Mouse (Mus musculus) heart, postnatal 36 days (tissue): ENCODE measurements around the gene Nfasc. TPM values are rescaled to one million over a fixed set of nuclear protein-coding genes. Genes with fewer than 3 reads are reported as not detected.

ENCODE experiments used
- DNase-seq, 2 experiments: peaks; one replicate each; pipeline ENCODE4 v3.0.0; 2021 to 2022
- intact Hi-C: fragments of 180-260 bp; cut with DNase I; formaldehyde crosslinking; loops from one replicate; pipeline ENCODE4 v1.15.1; 2025
- total RNA-seq, 2 experiments: library from RNA; stranded (reverse); gene quantifications; 2 replicates each; pipeline ENCODE4 v1.2.3; 2021

The Nfasc gene
- total RNA-seq, 2 experiments from 2014 or later, result 0.19 to 0.33 TPM

DNA sequence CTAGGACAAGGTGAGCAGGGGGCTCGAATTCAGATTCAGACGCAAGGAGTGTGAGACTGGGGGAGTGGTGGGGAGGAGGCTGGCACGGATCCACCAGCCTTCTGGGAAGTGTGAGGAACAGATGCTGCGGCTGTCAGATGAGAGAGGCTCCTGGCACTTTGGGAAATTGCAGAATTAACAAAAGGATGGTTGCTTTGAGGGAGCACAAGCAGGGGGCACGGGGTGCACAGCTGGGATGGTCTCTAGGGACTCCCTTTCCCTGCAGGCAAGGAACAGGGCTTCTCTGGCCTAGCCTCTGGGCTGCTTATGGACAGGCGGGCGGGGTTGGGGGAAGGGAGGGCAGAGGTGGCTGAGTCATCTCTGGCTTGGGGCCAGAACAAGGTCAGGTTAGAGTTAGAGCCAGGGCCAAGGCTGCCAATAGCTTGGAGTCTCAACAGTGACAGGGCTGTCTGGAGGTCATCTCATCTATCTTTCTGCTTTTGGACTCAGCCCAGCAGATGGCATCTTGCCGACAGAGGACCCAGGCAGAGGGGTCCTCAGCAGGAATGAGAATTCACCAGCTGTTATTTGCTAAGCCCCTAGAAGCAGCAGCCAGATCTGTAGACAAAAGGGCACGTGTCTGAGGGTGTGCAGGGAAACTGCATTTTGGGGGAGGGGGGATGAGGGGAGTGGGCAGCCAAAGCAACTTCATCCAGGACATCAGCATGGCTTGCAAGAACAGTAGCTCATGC, 183.5 kb downstream of the Nfasc start:
- intact Hi-C loops, result no loop called here
- DNase-seq, result peak; percentile 55 to 58

DNA sequence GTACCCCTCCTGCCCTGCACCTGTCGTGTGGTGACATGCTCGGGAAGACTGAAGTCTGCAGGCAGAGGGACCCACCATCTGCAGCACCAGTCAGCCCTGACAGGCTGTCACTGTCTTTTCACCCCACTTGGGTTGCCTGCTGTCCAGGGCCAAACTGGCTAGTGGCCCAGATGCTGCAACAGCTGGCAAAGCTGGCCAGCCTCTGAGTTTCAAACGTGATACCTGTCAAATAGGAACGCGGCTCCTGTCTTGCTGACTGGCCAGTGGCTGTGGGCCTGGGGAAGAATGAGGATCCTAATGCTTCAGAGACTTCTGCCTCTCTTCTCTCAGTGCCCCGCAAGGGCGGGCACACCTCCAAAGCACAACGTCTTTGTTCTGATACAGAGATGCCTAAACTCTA, 197.8 kb downstream of the Nfasc start:
- peak; percentile 15 to 32 for DNase-seq
- intact Hi-C loops, result no loop called here

DNA sequence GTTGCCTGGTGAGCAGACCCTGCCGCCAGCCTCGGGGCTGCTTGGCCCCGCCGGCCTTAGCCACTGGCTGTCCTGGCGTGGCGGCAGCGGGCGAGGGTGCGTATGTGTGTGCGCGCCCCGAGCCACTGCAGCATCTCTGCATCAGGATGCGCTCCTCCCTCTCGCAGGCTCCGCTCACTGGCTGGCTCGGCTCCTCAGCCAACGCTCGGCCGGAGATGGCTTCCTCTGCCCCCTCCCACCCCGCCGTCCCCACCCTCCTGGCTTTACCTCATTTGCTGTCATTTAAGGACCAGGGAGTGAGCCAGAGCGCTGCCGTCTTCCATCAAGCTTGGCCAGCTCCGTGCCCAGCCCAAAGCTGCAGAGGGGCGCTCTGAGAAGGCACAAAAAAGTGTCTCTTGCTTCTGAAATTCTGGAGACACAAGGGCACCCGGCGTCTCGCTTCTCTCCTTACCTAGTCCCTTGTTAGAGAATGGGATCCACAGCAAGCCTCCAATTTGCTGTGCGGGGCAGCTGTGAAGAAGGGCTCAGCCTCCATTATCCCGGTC, 198.8 kb downstream of the Nfasc start, which contains the start of gene Cntn2:
Gene Cntn2 (minus strand): TSS at position 495 of the 545 bp plus-strand sequence.
- intact Hi-C loops, result no loop called here
- no peak for DNase-seq

DNA sequence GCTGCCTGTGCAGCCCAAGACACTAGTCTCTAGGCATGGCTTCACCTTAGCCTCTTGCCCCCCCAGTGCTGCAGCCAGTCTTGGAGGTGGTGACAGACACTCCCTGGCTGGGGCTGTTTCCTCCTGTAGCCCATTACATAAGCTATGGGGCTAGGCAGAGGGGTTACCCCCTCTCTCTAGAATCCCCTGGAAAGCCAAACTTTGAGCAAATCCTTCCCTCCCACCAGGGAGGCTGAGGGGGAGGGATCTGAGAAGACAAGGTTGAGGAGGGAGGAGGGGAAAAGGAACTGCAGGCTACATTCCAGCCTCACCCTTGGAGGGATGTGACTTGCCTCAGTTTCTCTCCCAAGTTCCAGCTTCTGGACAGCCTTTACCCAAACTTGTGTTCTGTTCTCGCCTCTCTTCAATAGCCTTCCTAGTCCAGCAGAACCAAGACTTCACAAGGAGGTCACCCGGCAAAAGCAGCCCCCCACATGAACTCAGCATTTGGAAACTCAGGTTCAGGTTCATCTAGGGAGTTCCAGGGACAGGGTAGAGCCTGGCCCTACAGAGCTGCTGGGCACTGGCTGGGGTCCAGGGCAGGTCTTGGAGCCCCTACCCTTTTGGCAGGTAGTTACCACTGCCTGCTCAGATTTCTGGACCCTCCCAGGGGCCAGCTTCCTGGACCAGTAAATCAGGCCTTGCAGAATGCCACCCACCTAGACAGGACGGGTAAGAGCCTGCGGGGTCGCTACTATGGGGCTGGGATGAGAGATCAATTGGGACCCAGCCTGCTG, 199.6 kb downstream of the Nfasc start:
- DNase-seq, result no peak
- intact Hi-C loops, result no loop called here

DNA sequence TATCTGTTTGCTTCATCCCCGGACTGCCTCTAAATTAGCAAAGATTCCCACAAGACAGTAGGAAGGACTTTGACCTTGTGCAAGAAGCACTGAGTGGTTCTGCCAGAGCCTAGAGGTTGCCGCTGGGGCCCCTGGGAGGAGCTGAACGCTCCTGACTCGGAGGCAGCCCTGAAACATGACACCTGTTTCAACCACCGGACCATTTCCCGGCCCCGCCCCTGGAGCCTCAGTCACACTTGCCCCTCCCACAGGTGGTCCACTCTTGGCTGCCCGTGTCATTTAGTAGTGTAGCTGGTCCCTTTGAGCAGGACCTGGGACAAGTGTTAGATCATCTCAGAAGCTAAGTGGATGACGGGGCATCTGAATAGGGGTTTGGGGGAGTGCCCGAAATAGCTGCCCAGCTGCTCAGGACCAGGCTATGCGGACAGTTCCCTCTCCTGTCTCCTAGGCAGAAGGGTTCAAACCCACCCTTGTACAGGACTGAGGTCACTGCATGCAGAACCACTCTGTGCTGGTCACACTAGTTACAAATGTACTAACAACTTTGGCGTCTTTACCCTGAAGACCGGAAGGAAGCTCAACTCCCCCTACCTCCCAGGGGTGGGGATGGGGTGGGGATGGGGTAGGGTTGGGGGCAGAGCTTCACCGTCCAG, 200.3 kb downstream of the Nfasc start:
- intact Hi-C loops, result no loop called here
- no peak for DNase-seq

DNA sequence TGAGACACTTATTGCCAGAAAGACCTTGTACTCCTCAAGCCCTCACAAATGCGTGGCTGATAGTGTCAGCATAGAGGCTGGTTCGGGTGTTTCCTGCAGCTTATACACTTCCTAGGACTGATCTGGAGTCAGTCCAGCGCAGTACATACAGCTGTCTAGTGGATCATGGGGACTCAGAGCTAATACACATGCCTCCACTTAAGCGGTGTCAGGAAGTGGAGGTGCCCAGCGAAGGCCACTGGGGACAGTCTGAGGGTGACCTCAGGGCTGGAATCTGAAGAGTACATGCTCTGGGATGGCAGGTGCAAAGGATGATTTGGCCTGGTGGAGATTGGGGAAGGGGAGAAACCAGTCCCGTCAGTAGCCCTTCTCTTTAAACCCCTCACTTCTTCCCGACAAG, 200.9 kb downstream of the Nfasc start:
- intact Hi-C loops, result no loop called here
- no peak for DNase-seq

DNA sequence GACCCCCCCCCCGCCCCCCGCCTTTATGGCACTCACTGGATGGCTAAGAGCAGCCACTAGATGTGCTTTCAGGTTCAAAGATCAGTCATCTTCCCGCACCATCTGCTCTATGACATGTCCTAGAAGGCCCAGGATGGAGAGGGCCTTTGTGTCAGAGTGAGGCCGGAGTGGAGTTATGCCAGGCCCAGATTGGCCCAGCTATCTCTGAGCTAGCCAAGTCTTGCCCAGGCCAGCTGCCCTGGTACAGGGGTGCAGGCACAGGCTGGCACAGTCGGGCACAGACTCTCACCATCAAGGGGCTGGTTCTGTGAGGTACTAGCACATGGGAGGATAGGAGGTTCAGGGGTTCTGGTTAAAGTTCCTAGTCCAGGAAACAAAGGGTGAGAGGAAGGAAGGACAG, 203.9 kb downstream of the Nfasc start:
- no peak for DNase-seq
- intact Hi-C loops, result no loop called here

DNA sequence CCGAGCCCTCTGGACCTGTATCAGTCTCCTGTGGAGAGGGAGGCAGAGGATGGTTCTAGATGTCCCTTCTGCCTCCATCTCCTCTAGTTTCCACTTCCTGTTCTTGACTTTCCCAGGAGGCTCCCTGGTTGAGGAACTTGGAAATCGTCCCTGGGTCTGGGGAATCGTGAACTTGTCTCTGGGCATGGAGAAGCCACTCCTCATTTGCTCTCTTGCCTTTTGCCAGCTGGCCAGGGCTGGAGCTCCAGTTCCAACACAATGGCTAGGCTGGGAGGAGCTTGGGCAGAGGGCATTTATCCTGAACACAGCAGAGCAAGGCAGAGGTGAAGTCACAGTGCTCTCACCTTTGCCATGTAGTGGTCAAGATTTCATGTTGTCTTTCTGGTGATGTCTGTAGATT, 205.2 kb downstream of the Nfasc start:
- intact Hi-C loops, result no loop called here
- no peak for DNase-seq

DNA sequence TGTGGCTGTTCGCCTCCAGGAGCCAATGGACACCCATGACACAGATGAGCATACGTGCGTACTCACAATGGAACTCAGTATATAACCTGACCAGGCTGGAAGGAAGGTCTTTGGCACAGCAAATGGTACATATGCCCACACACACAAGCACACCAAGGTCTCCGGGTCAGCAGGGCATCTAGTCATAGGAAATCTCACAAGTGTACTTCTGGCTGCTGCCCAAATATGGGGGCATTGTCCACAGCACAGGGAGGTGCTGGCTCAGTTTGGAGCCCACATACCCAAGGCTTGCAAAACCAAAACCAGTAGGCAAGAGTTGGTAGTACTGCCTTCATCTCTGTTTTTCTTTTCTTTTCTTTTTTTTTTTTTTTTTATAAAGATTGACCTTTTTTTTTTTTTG, 206.1 kb downstream of the Nfasc start:
- no peak for DNase-seq
- intact Hi-C loops, result no loop called here

DNA sequence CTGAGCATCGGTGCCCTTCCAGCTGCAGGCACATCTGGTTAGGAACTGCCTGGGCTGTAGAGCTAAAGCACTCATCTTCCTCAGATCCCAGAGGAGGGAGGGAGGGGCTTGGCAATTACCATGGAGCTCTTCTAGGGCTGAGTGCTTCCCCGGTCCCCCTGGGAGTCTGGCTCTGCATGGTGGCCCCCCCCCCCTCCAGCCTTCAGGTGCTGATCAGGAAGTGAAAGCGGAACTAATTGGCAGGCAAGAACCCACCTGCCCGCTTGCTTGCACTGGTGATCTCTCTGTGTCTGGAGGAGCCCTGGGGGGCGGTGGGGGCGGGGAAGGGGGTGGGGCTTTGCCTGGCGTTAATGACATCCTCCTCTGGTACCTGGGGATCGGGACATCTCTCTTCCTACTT, 207.8 kb downstream of the Nfasc start:
- intact Hi-C loops, result no loop called here
- no peak for DNase-seq

DNA sequence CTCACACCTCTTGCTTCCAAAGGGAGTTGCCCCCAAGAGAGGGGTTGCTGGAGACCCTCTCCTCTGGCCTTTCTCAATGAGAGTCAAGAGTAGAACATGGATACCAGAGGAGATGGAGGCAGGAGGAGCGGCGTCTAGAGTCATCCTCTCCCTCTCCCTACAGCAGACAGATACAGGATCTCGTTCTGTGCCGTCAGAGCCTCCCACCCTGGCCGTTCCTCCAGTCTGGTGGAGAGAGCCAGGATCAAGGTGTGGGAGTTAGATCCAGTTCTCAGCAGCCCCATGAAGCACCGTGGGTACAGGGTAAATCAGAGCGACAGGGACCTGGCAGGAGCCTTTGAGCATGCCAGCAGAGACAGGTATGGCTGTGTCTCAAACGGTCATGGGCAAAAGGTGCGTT, 209.1 kb downstream of the Nfasc start:
- DNase-seq, result no peak
- intact Hi-C loops, result no loop called here

DNA sequence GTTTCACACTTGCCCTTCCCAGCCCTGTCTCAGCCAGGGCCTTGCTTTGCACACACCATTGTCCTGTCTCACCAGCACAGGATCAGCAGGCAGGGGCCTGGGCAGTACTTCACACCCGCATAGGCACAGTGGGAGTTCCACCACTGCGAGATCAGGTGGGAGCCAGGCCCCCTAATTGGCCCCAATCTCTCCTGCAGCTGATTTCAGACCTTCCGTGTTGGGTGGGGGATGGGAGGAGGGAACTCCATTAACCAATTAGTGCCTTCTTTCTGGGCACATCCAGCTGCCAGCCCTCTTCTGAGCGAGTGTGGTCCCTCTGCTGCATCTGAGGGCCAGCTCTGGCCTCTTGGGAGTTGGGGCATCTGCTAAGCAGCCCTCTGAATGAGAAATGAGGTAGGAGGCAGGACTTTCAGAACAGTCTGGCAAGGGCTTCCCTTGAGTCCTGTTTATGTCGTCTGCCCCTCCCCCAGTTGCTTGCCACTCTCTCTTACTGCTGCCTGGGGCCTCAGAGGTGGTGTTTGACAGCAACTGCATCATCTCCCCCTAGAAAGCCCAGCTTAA, 210.9 kb downstream of the Nfasc start:
- DNase-seq, result no peak
- intact Hi-C loops, result no loop called here

DNA sequence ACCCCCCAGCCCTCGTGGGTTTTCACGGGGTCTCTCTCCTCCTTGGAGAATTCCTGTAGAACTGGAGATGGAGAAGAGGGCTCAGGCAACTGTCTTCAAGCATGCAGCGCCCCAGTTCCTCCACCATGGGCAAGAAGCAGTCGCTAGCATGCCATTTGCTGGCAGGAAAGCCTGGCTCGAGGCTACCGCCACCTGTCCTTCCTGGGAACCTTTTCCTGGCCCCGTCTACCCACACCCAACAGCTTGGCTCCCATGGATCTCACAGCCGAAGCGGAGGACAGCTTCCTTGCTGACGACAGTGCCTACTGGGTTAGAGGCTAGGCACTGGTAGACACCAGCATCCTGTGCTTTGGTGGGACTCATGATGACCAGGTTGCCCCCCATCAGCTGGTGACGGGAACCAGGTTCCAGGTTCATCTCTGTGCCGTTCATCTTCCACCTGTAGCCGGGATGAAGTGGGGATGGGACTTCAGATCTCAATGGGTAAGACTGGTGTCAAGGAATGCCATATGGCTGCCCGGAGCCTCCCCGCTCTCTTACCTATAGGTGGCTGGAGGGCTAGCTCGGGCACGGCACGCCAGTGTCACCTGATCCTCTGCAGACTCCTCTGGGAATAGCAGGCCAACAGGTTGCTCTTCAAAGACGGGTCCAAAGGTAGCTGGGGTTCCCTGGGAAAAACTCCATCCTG, 212.8 kb downstream of the Nfasc start:
- no peak for DNase-seq
- intact Hi-C loops, result loop anchor here (5.0 to 10.0 kb wide), 2 partner anchors 216 to 439 kb away; partner anchors contain the start of gene Nfasc

DNA sequence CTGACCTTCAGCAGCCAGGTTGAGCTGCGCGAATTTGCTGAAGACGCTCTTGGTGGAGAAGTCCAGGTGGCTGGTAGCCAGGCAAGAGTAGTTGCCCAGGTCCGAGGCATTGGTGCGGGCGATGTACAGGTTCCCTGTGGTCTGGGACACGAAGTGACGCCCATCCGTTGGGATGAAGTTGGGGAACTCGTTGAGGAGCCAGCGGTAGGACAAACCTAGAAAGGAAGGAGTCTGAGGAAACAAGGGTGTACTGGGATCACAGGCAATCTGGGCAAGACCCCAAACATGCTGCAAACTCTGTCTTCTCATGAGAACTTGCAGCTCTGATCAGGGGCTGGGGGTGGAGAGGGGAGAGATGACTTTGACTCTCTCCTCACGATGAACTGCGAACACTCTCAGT, 213.5 kb downstream of the Nfasc start:
- intact Hi-C loops, result loop anchor here (5.0 to 10.0 kb wide), 2 partner anchors 217 to 439 kb away; partner anchors contain the start of gene Nfasc

DNA sequence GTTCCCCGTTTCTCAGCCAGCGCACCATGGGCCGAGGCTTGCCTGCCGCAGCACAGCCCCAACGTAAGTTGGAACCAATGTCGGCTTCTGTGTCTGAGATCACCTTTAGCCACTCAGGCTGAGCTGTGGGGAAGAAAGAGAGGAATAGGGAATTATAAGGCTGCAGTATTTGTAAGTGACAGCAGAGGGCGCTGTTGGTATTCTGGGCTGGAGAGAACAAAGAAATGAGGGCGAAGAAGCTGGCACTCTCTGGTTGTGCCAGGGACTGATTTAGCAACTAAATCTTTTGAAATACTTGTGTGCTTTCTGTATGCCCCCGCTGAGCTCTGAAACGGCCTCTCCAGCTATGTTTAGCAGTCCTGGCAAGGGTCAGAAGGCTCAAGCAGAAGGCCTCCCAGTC, 215.8 kb downstream of the Nfasc start:
- DNase-seq, result peak; percentile 57 to 60

More for the DNA sequence above, 213.5 kb downstream of the Nfasc start:
- no peak for DNase-seq

DNA sequence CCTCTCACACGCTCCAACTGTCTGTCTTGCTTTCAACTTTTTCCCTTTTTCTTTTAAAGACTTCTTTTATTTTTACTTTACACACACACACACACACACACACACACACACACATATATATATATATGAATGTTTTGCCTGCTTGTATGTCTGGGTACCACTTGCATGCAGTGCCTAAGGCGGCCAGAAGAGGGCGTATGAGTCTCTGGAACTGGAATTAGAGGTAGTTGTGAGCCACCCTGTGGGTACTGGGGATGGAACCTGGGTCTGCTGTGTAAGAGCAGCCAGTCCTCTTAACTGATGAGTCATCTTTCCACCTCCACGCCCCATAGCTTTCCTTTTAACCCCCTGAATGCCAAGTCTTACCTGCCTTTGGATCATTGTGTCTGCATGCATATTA, 217.7 kb downstream of the Nfasc start:
- DNase-seq, result peak in 1 of 2 experiments; percentile 39
- intact Hi-C loops, result loop anchor here (10.0 kb wide), 1 partner anchor 221 kb away; the partner anchor contains the start of gene Nfasc

More for the DNA sequence above, 215.8 kb downstream of the Nfasc start:
- intact Hi-C loops, result loop anchor here (1.0 to 10.0 kb wide), 3 partner anchors 68 to 441 kb away; partner anchors contain the start of gene Nfasc

DNA sequence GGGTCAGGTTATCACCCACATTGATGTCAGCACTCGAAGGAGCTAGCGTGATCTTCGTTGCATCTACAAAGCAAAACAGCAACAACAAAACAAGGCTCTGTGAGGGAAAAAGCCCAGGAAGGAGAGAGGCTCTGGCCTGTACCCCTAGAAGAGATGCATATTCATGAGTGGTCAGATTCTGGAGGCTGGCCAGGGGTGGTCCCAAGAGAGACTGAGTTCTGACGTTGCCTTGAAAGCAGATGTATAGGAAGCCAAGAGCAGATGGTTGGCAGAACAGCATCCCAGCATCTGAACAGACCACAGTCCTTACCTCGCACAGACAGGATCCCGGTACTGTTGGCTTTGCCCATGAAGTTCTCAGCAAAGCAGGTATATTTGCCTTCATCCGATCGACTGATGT, 218.5 kb downstream of the Nfasc start:
- intact Hi-C loops, result loop anchor here (10.0 kb wide), 1 partner anchor 222 kb away; the partner anchor contains the start of gene Nfasc
- no peak for DNase-seq

DNA sequence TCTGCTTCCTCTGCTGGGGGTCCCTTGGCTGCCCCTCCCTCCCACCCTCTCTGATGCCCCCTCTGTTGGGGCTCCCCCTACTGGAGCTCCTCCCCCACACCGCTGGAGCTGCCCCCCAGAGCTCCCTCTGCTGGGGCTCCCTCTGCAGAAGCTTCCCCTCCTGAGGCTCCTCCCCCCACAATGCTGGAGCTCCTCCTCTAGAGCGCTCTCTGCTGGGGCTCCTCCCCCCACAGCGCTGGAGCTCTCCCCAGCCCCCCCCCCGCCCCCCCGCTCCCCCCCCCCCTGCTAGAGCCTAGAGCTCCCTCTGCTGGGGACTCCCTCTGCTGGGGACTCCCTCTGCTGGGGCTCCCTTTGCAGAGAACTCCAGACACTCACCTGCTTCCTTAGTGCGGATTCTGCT, 220.8 kb downstream of the Nfasc start:
- peak; percentile 19 to 42 for DNase-seq
- intact Hi-C loops, result loop anchor here (10.0 kb wide), 1 partner anchor 224 kb away; the partner anchor contains the start of gene Nfasc

DNA sequence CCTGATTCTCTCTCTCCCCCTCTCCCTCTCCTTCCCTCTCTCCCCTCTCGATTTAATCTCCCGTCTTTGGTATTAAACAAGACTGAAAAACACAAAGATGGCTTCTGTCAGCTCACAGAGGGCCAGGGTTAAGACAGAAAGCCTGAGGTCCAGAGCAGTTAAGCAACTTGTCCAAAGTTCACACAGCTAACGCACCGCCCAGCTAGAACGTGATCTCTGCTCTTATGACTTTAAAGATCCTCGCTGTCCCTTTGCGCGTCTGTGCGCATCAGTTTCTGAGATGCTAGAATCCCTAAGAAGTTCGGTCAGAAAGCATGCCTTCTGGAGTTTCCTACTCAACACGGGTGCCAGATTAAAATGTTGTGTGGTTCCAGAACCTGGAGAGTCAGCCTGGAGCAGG, 221.9 kb downstream of the Nfasc start:
- intact Hi-C loops, result loop anchor here (2.0 to 10.0 kb wide), 2 partner anchors 153 to 225 kb away; partner anchors contain the start of gene Nfasc
- no peak for DNase-seq

DNA sequence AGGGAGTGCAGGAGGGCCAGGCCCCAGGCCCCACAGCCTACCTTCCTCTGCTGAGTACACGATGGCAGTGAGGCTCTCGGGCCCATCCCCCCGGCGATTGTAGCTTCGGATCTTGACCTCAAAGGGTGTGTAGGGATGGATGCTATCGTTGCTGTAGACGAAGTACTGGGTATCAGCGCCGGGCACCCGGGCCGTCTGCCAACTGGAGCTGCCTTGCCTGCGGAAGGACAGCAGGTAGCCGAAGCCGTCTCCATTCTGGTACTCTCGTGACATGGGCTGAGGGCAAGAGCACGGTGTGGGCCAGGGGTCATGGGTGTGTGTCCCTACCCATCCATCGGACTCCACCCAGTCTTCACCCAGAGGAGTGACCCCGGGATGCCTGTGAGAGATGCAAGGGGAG, 223.0 kb downstream of the Nfasc start:
- DNase-seq, result no peak
- intact Hi-C loops, result loop anchor here (2.0 kb wide), 1 partner anchor 152 kb away; no protein-coding TSS in a partner anchor
